Mouse (Mus musculus) midbrain, embryonic 15.5 days (tissue): Measurements from ENCODE around the gene Tmem131l. TPM values are rescaled to one million over a fixed set of nuclear protein-coding genes. Genes with fewer than 3 reads are reported as not detected.

Experiments used
- ATAC-seq: fragments of 200-750 bp; cut with Nextera tagmentation; replicated peaks from 2 replicates; pipeline ENCODE4 v1.8.0; 2017; ENCODE audit warnings: moderate TSS enrichment
- H3K27ac ChIP-seq: fragments of 300-500 bp; sonication (generic); 2 replicates; pipeline ENCODE4 v1.5.1; 2015; ENCODE audit warnings: mild to moderate bottlenecking, inconsistent platforms
- H3K27me3 ChIP-seq: fragments of 300-500 bp; sonication (generic); replicated peaks from 2 replicates; pipeline ENCODE4 v1.6.1; 2015; ENCODE audit warnings: inconsistent platforms
- H3K36me3 ChIP-seq: fragments of 300-500 bp; sonication (generic); replicated peaks from 2 replicates; pipeline ENCODE4 v1.6.1; 2015; ENCODE audit warnings: inconsistent platforms
- H3K4me1 ChIP-seq: fragments of 300-500 bp; sonication (generic); 2 replicates; pipeline ENCODE4 v1.6.1; 2015; ENCODE audit warnings: inconsistent platforms
- H3K4me2 ChIP-seq: fragments of 300-500 bp; sonication (generic); 2 replicates; pipeline ENCODE4 v1.6.1; 2015; ENCODE audit warnings: inconsistent platforms, mild to moderate bottlenecking, moderate library complexity
- H3K4me3 ChIP-seq: fragments of 300-500 bp; sonication (generic); 2 replicates; pipeline ENCODE4 v1.5.1; 2015; ENCODE audit warnings: mild to moderate bottlenecking, inconsistent platforms
- H3K9ac ChIP-seq: fragments of 300-500 bp; sonication (generic); 2 replicates; pipeline ENCODE4 v1.6.1; 2015; ENCODE audit warnings: mild to moderate bottlenecking, inconsistent platforms
- H3K9me3 ChIP-seq: fragments of 300-500 bp; sonication (generic); 2 replicates; pipeline ENCODE4 v1.6.1; 2016; ENCODE audit warnings: inconsistent platforms
- WGBS: fragments of 180-500 bp; shearing (Covaris S2); methylation state at CpG from one replicate; pipeline ENCODE4 v1.1.7; 2015; ENCODE audit warnings: mixed read lengths; 5-methylcytosine and 5-hydroxymethylcytosine counted together
- polyA plus RNA-seq: library from polyadenylated mRNA; unstranded; fragments of >200 nt; fragmentation: Nextera tagmentation; extraction: Ambion mirVana; gene quantifications from 2 replicates; pipeline ENCODE4 v1.2.1, GENCODE M21; 2015

The Tmem131l gene
- polyA plus RNA-seq, 1 experiment from 2014 or later, result 70.7 TPM

GRCm38 (mm10) chr3:84027691-84028159 is 12.2 kb downstream of the Tmem131l start:
- no peak overlapping the region for H3K4me3 ChIP-seq
- no peak overlapping the region for H3K4me2 ChIP-seq
- no peaks in the 10 kb centered on the region for H3K27me3 ChIP-seq
- no peak overlapping the region for H3K27ac ChIP-seq
- ATAC-seq, result no peak
- H3K4me1 ChIP-seq, result peaks cover 21% of the 10 kb centered on the region
- H3K9ac ChIP-seq, result no peak overlapping the region
- WGBS, result 84% methylated on average over 8 of the region's 8 CpGs
- H3K9me3 ChIP-seq, result no peaks in the 10 kb centered on the region
- no peaks in the 10 kb centered on the region for H3K36me3 ChIP-seq

GRCm38 (mm10) chr3:84024512-84025072 is 15.4 kb downstream of the Tmem131l start:
- Histone ChIP-seq H3K4me3 (no peak overlapping the region), H3K27ac (peak overlapping the region; percentile 8; the same call in 1 of the 2 replicates), H3K9ac (no peak overlapping the region), H3K27me3 (no peaks in the 10 kb centered on the region), H3K4me1 (peaks cover 37% of the 10 kb centered on the region), H3K36me3 (no peaks in the 10 kb centered on the region), H3K4me2 (no peak overlapping the region), H3K9me3 (no peaks in the 10 kb centered on the region)
- peak; percentile 45; the same call in 1 of the 2 replicates for ATAC-seq
- WGBS, result 61% methylated on average over 12 of the region's 12 CpGs

GRCm38 (mm10) chr3:84022723-84023122 is 17.3 kb downstream of the Tmem131l start:
- ATAC-seq, result no peak
- 63% methylated on average over 5 of the region's 5 CpGs for WGBS
- peak overlapping the region; percentile 16; the same call in 1 of the 2 replicates for H3K27ac ChIP-seq
- no peaks in the 10 kb centered on the region for H3K27me3 ChIP-seq
- H3K36me3 ChIP-seq, result no peaks in the 10 kb centered on the region
- peaks cover 40% of the 10 kb centered on the region for H3K4me1 ChIP-seq
- H3K9me3 ChIP-seq, result no peaks in the 10 kb centered on the region
- H3K4me3 ChIP-seq, result no peak overlapping the region
- no peak overlapping the region for H3K9ac ChIP-seq
- no peak overlapping the region for H3K4me2 ChIP-seq

GRCm38 (mm10) chr3:84022201-84022584 is 17.8 kb downstream of the Tmem131l start:
- H3K9ac ChIP-seq, result no peak overlapping the region
- no peak for ATAC-seq
- peaks cover 40% of the 10 kb centered on the region for H3K4me1 ChIP-seq
- no peak overlapping the region for H3K27ac ChIP-seq
- H3K4me3 ChIP-seq, result no peak overlapping the region
- no peak overlapping the region for H3K4me2 ChIP-seq
- H3K9me3 ChIP-seq, result no peaks in the 10 kb centered on the region
- no peaks in the 10 kb centered on the region for H3K36me3 ChIP-seq
- no peaks in the 10 kb centered on the region for H3K27me3 ChIP-seq
- 89% methylated on average over 6 of the region's 6 CpGs for WGBS

- Histone ChIP-seq H3K9me3 (no peaks in the 10 kb centered on the region), H3K4me3 (no peak overlapping the region), H3K27ac (no peak overlapping the region), H3K27me3 (no peaks in the 10 kb centered on the region), H3K9ac (no peak overlapping the region), H3K4me1 (peaks cover 40% of the 10 kb centered on the region), H3K4me2 (no peak overlapping the region), H3K36me3 (no peaks in the 10 kb centered on the region)
- 67% methylated on average over 8 of the region's 8 CpGs for WGBS
- no peak for ATAC-seq
Observed at GRCm38 (mm10) chr3:84021217-84022200, 18.5 kb downstream of the Tmem131l start.

GRCm38 (mm10) chr3:84020528-84020927 is 19.4 kb downstream of the Tmem131l start:
- H3K4me3 ChIP-seq, result no peak overlapping the region
- no peaks in the 10 kb centered on the region for H3K27me3 ChIP-seq
- no peak overlapping the region for H3K27ac ChIP-seq
- H3K36me3 ChIP-seq, result no peaks in the 10 kb centered on the region
- no peaks in the 10 kb centered on the region for H3K9me3 ChIP-seq
- 31% methylated on average over 3 of the region's 3 CpGs for WGBS
- no peak overlapping the region for H3K4me2 ChIP-seq
- peaks cover 40% of the 10 kb centered on the region for H3K4me1 ChIP-seq
- no peak overlapping the region for H3K9ac ChIP-seq
- ATAC-seq, result no peak

- WGBS, result 86% methylated on average over 4 of the region's 4 CpGs
- no peaks in the 10 kb centered on the region for H3K27me3 ChIP-seq
- H3K9ac ChIP-seq, result no peak overlapping the region
- no peak for ATAC-seq
- H3K4me2 ChIP-seq, result no peak overlapping the region
- no peaks in the 10 kb centered on the region for H3K9me3 ChIP-seq
- peaks cover 7% of the 10 kb centered on the region for H3K4me1 ChIP-seq
- no peaks in the 10 kb centered on the region; the same call in 1 of the 2 replicates for H3K36me3 ChIP-seq
- no peak overlapping the region for H3K27ac ChIP-seq
- no peak overlapping the region for H3K4me3 ChIP-seq
Observed at GRCm38 (mm10) chr3:84015484-84016016, 24.4 kb downstream of the Tmem131l start.

GRCm38 (mm10) chr3:84010995-84011663 is 28.8 kb downstream of the Tmem131l start:
- H3K27ac ChIP-seq, result no peak overlapping the region
- no peak overlapping the region for H3K9ac ChIP-seq
- ATAC-seq, result no peak
- no peaks in the 10 kb centered on the region; the same call in 1 of the 2 replicates for H3K36me3 ChIP-seq
- no peaks in the 10 kb centered on the region for H3K9me3 ChIP-seq
- WGBS, result 85% methylated on average over 5 of the region's 5 CpGs
- H3K4me2 ChIP-seq, result no peak overlapping the region
- peaks cover 7% of the 10 kb centered on the region for H3K4me1 ChIP-seq
- H3K27me3 ChIP-seq, result no peaks in the 10 kb centered on the region
- H3K4me3 ChIP-seq, result no peak overlapping the region

- H3K27me3 ChIP-seq, result no peaks in the 10 kb centered on the region
- H3K27ac ChIP-seq, result no peak overlapping the region
- peaks cover 2% of the 10 kb centered on the region; the same call in 1 of the 2 replicates for H3K4me1 ChIP-seq
- H3K9me3 ChIP-seq, result no peaks in the 10 kb centered on the region
- H3K4me2 ChIP-seq, result no peak overlapping the region
- H3K4me3 ChIP-seq, result no peak overlapping the region
- H3K36me3 ChIP-seq, result no peaks in the 10 kb centered on the region
- H3K9ac ChIP-seq, result no peak overlapping the region
- no peak for ATAC-seq
- 89% methylated on average over 7 of the region's 7 CpGs for WGBS
Observed at GRCm38 (mm10) chr3:84005989-84006388, 34.0 kb downstream of the Tmem131l start.

- Histone ChIP-seq H3K4me3 (no peak overlapping the region), H3K9ac (no peak overlapping the region), H3K27me3 (no peaks in the 10 kb centered on the region), H3K9me3 (no peaks in the 10 kb centered on the region), H3K36me3 (no peaks in the 10 kb centered on the region), H3K27ac (no peak overlapping the region), H3K4me1 (no peaks in the 10 kb centered on the region), H3K4me2 (no peak overlapping the region)
- 87% methylated on average over 2 of the region's 2 CpGs for WGBS
- ATAC-seq, result no peak
Observed at GRCm38 (mm10) chr3:84004330-84005090, 35.5 kb downstream of the Tmem131l start.

GRCm38 (mm10) chr3:84002433-84003090 is 37.4 kb downstream of the Tmem131l start:
- no peak overlapping the region for H3K9ac ChIP-seq
- no peaks in the 10 kb centered on the region for H3K27me3 ChIP-seq
- 94% methylated on average over 6 of the region's 6 CpGs for whole genome bisulfite sequencing
- H3K36me3 ChIP-seq, result no peaks in the 10 kb centered on the region
- no peak overlapping the region for H3K27ac ChIP-seq
- no peak overlapping the region for H3K4me2 ChIP-seq
- peaks cover 7% of the 10 kb centered on the region; the same call in 1 of the 2 replicates for H3K4me1 ChIP-seq
- ATAC-seq, result no peak
- H3K9me3 ChIP-seq, result no peaks in the 10 kb centered on the region
- no peak overlapping the region for H3K4me3 ChIP-seq
